Mouse (Mus musculus): ENCODE measurements around the gene Rsrc1. TPM values are rescaled to one million over a fixed set of nuclear protein-coding genes. Genes with fewer than 3 reads are reported as not detected.

Gene Rsrc1
- total and polyA plus RNA-seq, 2 experiments from 2014 or later: 13.1 to 15.0 TPM

DNA sequence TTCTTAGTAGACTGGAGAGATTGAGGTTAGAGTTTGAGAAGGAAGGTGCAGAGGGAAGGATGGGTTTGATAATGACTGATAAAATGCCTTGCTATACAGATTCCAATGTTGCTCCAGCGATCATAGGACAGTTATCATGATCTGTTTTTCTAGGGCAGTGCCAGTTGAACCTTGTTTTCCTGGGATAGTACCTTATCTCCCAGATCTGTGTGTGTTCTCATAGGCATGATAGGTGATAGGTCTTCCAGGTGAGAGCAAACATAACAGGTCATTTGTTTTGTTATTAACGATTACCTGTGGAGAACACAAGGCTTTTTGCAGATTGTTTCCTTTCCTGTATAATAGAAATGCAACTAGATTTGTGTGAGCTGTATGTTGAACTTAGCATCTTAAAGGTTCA is 94.3 kb downstream of the Rsrc1 start:
- Histone ChIP-seq H3K4me3 (ENCODE audit: low read depth, low read length) (no peak overlapping the region), H3K9me3 (replicated peaks; ENCODE audit: control insufficient read depth, low read length) (0 out of 2 replicates have a peak, but pooled peaks cover 3% of the 10 kb centered on the region), H3K27me3 (ENCODE audit: control insufficient read depth, insufficient read depth, low read length) (no peaks in the 10 kb centered on the region), H3K4me2 (ENCODE audit: low read depth, low read length) (no peak overlapping the region), H3K36me3 (replicated peaks; ENCODE audit: control insufficient read depth, insufficient read depth, low read length) (no peaks in the 10 kb centered on the region), H3K27ac (ENCODE audit: low read depth) (no peak overlapping the region), H3K9ac (replicated peaks; ENCODE audit: low read depth, low read length) (no peak overlapping the region), H3K4me1 (ENCODE audit: control insufficient read depth, insufficient read depth) (no peaks in the 10 kb centered on the region)
- WGBS: 90% methylated on average over 2 of the region's 2 CpGs
- ATAC-seq (ENCODE audit: insufficient read depth, low read depth) (no peak), DNase-seq (ENCODE audit: low spot score) (no peak)
- TF ChIP-seq EP300 (IDR thresholded peaks at IDR 0.05; ENCODE audit: low read depth) (no peak), CTCF (IDR thresholded peaks at IDR 0.05; ENCODE audit: low read depth) (no peak)

DNA sequence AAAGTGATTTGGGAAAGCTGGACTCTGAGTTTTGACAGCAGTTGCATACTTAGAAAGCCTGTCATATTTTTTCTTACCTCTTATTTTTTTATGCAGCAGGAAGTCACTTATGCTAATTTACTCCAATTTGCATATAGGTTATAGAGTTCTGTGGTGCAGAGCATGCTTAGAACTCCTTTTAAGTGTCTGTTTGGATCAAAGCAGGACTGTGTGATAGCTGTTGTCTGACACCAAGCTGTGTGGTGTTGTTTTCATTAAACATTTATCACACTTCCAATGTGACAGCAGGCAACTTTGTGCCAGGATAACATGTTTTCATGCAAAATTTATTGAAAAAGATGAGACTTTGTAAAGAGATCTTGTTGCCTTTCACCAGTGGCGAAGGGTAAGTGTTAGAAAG is 103.6 kb downstream of the Rsrc1 start:
- no peak overlapping the region for H3K4me2 ChIP-seq (ENCODE audit: low read depth, low read length)
- no peak overlapping the region for H3K27ac ChIP-seq (ENCODE audit: low read depth)
- no peaks in the 10 kb centered on the region for H3K4me1 ChIP-seq (ENCODE audit: control insufficient read depth, insufficient read depth)
- TF ChIP-seq EP300 (IDR thresholded peaks at IDR 0.05; ENCODE audit: low read depth): no peak
- TF ChIP-seq CTCF (IDR thresholded peaks at IDR 0.05; ENCODE audit: low read depth): no peak
- no peak overlapping the region for H3K9ac ChIP-seq (replicated peaks; ENCODE audit: low read depth, low read length)
- DNase-seq (ENCODE audit: low spot score) (no peak), ATAC-seq (ENCODE audit: insufficient read depth, low read depth) (no peak)
- H3K36me3 ChIP-seq (replicated peaks; ENCODE audit: control insufficient read depth, insufficient read depth, low read length): no peaks in the 10 kb centered on the region
- H3K4me3 ChIP-seq (ENCODE audit: low read depth, low read length): no peak overlapping the region
- no peaks in the 10 kb centered on the region for H3K27me3 ChIP-seq (ENCODE audit: control insufficient read depth, insufficient read depth, low read length)
- WGBS: 93% methylated on average over 1 of the region's 1 CpGs
- no peaks in the 10 kb centered on the region for H3K9me3 ChIP-seq (replicated peaks; ENCODE audit: control insufficient read depth, low read length)

GRCm38 (mm10) chr3:67108428-67108827 is 127.2 kb downstream of the Rsrc1 start:
- Histone ChIP-seq H3K9ac (replicated peaks; ENCODE audit: low read depth, low read length) (no peak overlapping the region), H3K27me3 (ENCODE audit: control insufficient read depth, insufficient read depth, low read length) (no peaks in the 10 kb centered on the region), H3K4me3 (ENCODE audit: low read depth, low read length) (no peak overlapping the region), H3K4me1 (ENCODE audit: control insufficient read depth, insufficient read depth) (no peaks in the 10 kb centered on the region), H3K27ac (ENCODE audit: low read depth) (no peak overlapping the region), H3K4me2 (ENCODE audit: low read depth, low read length) (no peak overlapping the region), H3K36me3 (replicated peaks; ENCODE audit: control insufficient read depth, insufficient read depth, low read length) (no peaks in the 10 kb centered on the region), H3K9me3 (replicated peaks; ENCODE audit: control insufficient read depth, low read length) (no peaks in the 10 kb centered on the region)
- WGBS: 91% methylated on average over 3 of the region's 3 CpGs
- TF ChIP-seq CTCF (IDR thresholded peaks at IDR 0.05; ENCODE audit: low read depth) (no peak), EP300 (IDR thresholded peaks at IDR 0.05; ENCODE audit: low read depth) (no peak)
- no peak for DNase-seq (ENCODE audit: low spot score)
- no peak for ATAC-seq (ENCODE audit: insufficient read depth, low read depth)

- Histone ChIP-seq H3K4me1 (ENCODE audit: control insufficient read depth, insufficient read depth) (peaks cover 5% of the 10 kb centered on the region), H3K9me3 (replicated peaks; ENCODE audit: control insufficient read depth, low read length) (no peaks in the 10 kb centered on the region), H3K36me3 (replicated peaks; ENCODE audit: control insufficient read depth, insufficient read depth, low read length) (no peaks in the 10 kb centered on the region), H3K4me2 (ENCODE audit: low read depth, low read length) (no peak overlapping the region), H3K27me3 (ENCODE audit: control insufficient read depth, insufficient read depth, low read length) (no peaks in the 10 kb centered on the region), H3K9ac (replicated peaks; ENCODE audit: low read depth, low read length) (no peak overlapping the region), H3K27ac (ENCODE audit: low read depth) (no peak overlapping the region), H3K4me3 (ENCODE audit: low read depth, low read length) (no peak overlapping the region)
- ATAC-seq (ENCODE audit: insufficient read depth, low read depth) (no peak), DNase-seq (ENCODE audit: low spot score) (no peak)
- WGBS: 70% methylated on average over 4 of the region's 4 CpGs
- no peak for TF ChIP-seq EP300 (IDR thresholded peaks at IDR 0.05; ENCODE audit: low read depth)
These were observed 135.1 kb downstream of the Rsrc1 start for GRCm38 (mm10) chr3:67116317-67116716.

DNA sequence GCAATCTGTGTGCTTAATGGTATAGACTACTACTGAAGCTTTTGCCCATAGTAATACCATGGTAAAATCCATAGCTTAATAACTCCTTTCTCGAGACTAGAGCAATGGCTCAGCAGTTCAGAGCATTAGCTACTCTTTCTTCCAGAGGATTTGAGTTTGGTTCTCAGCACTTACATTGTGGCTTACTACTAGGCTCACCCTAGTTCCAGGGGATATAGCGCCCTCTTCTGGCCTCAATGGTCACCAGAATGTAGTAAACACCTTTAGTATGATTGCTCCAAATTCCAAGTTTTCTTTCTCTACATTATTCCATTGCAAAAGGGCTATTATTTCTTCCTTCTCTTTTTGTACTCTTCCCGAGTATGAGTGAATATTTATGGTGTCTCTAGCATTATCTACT is 151.3 kb downstream of the Rsrc1 start:
- TF ChIP-seq EP300 (IDR thresholded peaks at IDR 0.05; ENCODE audit: low read depth) (no peak), CTCF (IDR thresholded peaks at IDR 0.05; ENCODE audit: low read depth) (no peak)
- 82% methylated on average over 3 of the region's 3 CpGs for WGBS
- H3K4me3 ChIP-seq (ENCODE audit: low read depth, low read length): no peak overlapping the region
- 0 out of 2 replicates have a peak, but pooled peaks cover 5% of the 10 kb centered on the region for H3K9me3 ChIP-seq (replicated peaks; ENCODE audit: control insufficient read depth, low read length)
- DNase-seq (ENCODE audit: low spot score) (no peak), ATAC-seq (ENCODE audit: insufficient read depth, low read depth) (no peak)
- no peak overlapping the region for H3K9ac ChIP-seq (replicated peaks; ENCODE audit: low read depth, low read length)
- no peak overlapping the region for H3K4me2 ChIP-seq (ENCODE audit: low read depth, low read length)
- no peaks in the 10 kb centered on the region for H3K27me3 ChIP-seq (ENCODE audit: control insufficient read depth, insufficient read depth, low read length)
- no peaks in the 10 kb centered on the region for H3K36me3 ChIP-seq (replicated peaks; ENCODE audit: control insufficient read depth, insufficient read depth, low read length)
- H3K27ac ChIP-seq (ENCODE audit: low read depth): no peak overlapping the region
- H3K4me1 ChIP-seq (ENCODE audit: control insufficient read depth, insufficient read depth): no peaks in the 10 kb centered on the region

DNA sequence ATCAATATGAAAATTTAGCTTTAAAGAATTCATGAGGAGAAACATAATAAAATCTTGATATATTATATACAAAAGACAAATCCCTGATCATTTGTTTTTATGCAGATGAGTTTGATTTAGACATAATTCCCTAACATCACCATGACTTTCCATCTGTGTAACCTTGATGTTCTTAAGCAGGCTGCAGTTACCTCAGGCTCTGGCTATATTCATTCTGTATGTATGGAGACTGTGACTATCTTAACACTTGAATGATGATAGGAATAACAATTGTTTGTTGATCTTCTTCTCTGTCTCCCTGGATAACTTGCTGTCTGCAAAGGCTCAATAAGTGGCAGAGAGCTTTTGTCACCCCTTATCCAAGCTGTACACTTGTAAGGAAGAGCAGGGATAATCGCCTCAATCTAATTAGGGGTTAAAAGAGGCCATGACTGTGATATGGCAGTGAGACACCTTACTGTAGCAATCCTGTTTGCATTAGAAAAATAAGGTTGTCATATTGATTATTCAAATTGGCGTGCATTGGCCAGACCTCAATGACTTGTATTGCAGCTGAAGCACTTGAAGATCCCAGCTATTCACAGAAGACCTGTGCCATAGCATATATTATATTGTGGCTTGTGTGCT is 154.7 kb downstream of the Rsrc1 start:
- Histone ChIP-seq H3K4me1 (ENCODE audit: control insufficient read depth, insufficient read depth) (no peaks in the 10 kb centered on the region), H3K36me3 (replicated peaks; ENCODE audit: control insufficient read depth, insufficient read depth, low read length) (no peaks in the 10 kb centered on the region), H3K9ac (replicated peaks; ENCODE audit: low read depth, low read length) (no peak overlapping the region), H3K4me2 (ENCODE audit: low read depth, low read length) (no peak overlapping the region), H3K27ac (ENCODE audit: low read depth) (no peak overlapping the region), H3K27me3 (ENCODE audit: control insufficient read depth, insufficient read depth, low read length) (no peaks in the 10 kb centered on the region), H3K4me3 (ENCODE audit: low read depth, low read length) (no peak overlapping the region), H3K9me3 (replicated peaks; ENCODE audit: control insufficient read depth, low read length) (no peaks in the 10 kb centered on the region)
- ATAC-seq (ENCODE audit: insufficient read depth, low read depth) (no peak), DNase-seq (ENCODE audit: low spot score) (no peak)
- WGBS: 67% methylated on average over 2 of the region's 2 CpGs
- no peak for TF ChIP-seq CTCF (IDR thresholded peaks at IDR 0.05; ENCODE audit: low read depth)
- TF ChIP-seq EP300 (IDR thresholded peaks at IDR 0.05; ENCODE audit: low read depth): no peak

Data from heart, postnatal 0 days (tissue).